Mouse (Mus musculus): Measurements from ENCODE around the gene 4933411K16Rik.

Gene 4933411K16Rik

DNA sequence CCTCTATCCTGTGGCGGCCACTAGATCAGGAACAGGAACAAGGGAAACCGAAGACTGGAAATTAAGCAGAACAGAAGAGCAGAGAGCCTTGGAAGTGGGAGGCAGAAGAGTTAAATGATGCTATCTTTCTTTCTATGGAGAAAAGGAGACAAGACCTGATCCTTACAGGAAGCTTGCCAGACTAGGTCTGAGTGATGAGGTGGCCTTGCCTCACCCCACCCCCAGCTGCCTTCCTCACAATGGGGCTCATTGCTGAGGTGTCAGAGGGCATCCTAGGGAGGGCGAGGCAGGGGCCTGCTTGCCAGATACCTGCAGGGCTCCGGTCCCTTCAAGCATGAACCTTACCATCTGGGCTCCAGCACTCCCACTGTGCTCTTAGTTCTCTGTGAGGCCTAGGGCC is at the start of gene 4933411K16Rik:
TSS of gene 4933411K16Rik (plus strand) at position 301 of the 400 bp plus-strand sequence.
- peak in 1 of 2 experiments; percentile 41 for DNase-seq

DNA sequence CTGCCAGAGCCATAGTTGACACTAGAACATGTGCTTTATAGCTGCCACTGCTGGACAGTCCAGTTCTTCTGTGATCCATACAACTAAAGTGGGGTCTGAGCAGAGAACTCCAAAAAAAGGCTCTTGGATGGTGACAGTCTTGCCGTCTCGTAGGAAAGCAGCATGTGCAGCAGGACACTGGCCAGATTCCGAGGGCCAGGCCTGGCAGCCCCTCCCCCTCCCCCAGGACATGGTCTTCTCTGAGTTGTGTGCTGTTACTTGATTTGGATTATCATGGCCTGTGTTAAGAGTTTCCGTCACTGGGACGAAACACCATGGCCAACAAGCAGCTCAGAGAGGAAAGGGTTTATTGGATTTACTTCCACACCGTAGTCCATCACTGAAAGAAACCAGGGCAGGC is 47.8 kb upstream of the 4933411K16Rik start:
- DNase-seq: no peak

DNA sequence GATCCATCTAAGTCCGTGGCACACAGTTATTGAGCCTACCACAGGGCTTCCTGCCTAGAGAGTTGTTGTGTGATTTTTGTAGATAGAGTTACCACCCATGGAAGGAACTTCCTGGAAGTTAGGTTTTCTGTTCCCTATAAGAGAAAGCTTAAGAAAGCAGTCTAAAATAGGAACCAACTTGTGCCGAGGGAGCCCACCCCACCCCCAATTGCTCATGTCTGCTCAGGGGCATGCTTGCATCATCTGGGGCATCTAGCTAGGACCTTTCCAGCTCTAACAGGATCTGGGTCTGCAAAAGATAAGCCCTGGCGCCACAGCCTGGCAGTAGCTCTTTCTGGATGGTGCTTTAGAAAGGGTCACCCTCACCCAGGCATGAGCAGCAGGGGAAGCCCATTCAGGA is 46.4 kb upstream of the 4933411K16Rik start:
- no peak for DNase-seq

DNA sequence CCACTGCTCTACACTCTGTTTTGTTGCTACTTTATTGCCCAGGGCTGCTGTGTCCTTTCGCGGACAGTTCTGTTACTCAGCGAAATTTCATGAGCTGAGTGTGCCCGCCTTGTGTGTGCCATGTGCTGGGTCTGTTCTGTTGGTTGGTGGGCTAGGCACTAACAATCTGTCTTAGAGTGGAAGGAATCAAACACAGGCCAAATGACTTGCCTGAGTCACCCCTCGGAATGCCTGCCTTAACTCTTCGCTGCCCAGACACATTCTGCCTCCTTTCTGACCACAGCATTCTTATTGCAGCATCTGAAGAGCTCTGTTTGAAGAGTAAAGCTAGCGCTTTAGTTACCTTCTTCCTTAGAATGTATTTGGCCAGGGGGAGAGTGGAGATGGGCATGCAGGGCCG is 45.5 kb upstream of the 4933411K16Rik start:
- DNase-seq: no peak

DNA sequence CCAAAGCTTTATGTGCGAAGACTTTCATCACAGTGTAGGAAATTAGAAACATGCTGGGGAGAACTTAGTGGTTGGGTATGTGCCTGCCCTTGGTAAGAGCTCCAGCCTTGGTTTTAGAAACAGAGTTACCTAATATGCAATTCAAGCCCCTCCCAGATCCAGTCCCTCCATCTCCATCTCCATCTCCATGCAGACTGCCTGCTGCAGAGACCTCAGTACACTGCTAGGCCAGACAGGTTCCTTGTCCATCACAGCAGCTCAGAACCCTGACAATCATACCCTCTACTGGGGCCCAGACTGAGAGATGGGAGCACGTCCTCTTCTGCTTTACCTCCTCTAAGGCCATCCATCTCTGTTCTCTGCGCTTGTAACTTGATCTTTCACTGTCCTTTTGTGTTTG is 43.5 kb upstream of the 4933411K16Rik start:
- DNase-seq: no peak

DNA sequence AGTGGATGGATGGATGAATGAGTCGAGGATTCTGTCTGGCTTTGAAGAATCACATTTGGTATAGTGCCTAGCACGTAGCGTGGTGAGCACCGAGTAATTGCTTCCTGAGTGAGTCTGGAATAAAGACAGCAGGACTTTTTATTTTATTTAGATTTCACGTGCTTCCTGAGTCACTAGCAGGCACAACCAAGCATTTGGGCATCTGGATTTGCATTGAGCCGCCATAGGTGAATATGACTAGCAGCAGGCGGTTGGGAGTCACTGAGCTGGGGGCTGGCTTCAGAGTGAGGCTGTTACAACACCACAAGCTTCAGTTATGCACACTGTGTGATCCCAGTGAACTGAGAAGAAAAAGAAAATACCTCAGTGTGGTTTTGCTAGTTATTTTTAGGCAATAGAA is 43.0 kb upstream of the 4933411K16Rik start:
- no peak for DNase-seq

DNA sequence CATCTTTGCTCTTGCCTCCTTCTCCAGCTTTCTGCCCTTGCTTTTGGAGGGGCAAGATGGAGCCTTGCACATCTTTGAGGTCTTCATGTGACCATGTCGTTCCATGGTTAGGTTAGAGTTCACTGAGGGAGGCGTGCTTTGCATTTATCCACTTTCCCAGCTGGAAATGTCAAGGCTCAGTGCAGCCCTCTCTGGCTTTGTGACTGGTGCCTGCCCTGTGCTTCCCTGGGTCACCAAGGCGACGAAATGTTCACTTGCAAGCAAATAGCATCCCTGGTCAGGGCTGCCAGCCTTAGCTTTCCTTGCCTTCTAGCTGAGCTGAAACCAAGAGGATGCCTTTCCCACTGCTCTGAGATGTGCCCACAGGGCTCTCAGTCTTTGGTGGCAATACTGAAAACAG is 41.6 kb upstream of the 4933411K16Rik start:
- no peak for DNase-seq

DNA sequence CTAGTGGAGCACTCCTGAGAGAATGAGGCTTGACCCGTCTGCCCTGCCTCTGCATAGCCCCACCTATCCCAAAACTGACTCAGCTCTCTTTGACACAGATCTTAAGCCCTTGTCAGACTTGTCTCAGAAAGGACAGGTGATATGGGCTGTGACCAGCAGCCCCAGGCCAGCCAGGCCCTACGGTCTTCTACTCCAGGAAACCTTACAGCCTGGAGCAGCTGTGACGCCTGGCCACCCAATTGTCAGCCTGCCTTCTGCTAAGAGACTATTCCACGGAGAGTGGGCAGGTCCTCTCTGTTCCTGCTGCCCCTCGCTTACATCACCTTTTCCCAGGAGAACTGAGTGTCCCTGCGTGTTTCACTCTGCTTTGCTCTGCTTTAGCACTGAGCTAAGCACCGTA is 40.9 kb upstream of the 4933411K16Rik start:
- DNase-seq: no peak

DNA sequence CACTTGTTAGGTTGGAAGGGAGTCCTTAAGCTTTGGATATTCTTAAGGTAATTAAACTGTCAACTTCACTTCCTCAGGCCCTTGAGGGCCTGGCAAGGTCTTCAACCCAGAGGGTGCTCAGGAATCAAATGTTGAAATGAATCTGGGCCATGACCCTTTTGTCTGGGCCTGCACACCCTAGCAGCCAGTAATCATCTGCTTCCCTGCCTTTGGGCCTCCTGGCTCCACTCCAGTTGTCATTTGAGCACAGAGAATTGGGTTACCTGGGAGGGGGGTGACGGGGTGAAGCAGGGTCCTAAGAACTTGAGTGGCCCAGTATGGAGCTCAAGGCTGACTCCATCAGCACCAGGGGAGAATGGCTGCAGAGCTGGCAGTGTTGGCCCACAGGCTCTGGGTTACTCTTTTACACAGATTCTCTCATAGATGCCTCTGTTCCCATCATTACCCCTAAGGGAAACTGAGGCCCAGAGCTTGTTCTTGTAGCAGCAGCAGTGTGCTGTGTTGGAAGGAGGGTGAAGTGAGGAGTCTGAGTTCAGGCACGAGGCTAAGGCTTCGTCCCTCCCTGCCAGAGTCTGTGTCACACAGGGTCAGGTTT is 37.7 kb upstream of the 4933411K16Rik start:
- DNase-seq: no peak

DNA sequence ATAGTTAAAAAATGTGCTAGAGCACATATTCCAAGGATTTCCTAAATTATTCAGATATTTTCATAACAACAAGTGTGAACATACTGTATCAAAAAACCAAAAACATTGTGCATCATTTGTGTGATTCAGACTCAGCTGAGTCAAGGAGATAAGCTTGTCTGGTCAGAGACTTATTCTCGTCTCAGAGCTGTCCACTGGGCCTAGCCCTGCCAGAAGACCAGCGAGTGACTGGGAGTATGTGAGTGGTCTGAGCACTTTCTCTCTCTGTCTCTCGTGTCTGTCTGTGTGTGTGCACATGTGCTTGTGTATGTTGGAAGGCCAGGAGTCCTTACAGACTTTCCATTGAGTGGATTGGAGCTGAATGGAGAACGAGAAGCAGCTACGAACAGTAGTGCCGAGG is 37.0 kb upstream of the 4933411K16Rik start:
- DNase-seq: no peak

DNA sequence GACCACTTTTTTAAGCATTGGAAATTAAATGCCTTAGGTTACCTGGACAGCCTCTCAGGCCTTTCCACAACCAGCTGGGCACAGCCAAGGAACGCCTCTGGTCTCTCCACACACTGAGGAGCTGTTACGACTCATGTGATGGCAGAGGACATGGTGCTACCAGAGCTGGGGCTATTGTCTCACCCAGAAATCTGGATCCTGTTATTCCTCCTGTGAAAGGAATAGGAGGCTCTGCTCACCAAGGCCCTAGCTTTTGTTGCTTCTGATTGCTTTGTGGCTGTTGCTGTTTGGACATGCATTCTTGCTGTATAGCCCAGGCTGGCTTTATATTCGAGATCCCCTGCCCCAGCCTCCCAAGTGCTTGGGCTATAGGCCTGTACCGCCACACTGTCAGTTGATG is 35.8 kb upstream of the 4933411K16Rik start:
- DNase-seq: no peak

DNA sequence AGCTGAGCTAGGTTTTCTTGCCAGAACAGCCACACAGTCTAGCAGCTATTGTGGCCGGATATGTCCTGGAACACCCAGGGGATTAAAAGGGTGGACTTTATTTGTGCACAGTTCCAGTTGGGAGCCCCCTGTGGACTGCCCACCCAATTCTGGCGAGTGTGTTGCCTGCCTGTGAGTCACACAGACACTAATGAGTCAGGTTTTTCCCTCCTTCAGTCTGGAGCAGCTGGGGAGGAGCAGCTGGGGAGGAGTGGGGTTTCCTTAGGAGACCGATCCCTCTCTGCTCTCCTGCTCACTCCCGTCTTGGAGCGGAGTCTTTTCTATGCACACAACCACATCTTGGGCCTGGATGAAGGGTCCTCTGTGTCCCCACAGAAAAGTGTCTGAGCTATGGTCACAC is 35.2 kb upstream of the 4933411K16Rik start:
- no peak for DNase-seq

DNA sequence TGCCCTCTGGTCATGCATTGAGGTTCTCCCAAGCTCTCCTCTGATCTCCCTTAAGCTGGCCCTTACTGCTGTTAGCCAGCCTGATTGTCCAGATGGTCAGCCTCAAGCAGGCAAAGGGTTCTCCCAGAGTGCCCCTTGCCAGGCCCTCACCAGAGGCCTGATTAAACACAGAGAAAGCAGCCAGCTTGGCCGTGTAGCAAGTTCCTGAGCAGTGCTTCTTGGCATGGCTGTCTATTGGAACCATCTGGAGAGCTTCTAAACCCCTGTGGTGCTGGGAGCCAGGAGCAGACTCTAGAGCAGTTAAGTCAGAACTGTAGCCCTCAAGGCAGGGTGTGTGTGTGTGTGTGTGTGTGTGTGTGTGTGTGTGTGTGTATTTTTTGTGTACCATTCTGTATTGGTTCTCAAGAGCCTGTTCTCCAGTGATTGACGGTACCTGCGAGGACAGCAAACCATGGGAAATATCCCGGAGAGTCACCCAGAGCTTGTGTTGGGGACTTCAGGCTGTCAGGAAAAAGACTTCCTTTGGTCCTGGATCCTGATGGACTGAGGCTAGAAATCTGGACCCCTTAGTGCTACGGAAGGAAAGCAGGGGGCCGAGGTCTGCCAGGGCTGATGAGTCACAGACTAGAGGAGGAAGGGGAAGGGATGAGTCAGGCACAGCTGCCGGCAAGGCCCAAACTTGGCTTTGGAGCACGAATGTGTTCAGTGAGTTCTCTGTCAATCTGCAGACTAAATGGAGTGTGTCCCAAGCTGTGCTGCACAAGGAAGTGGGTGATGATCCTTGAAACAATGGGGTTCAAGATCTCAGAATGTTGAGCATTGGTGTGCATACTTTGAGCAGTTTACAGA is 34.4 kb upstream of the 4933411K16Rik start:
- peak; percentile 37 to 66 for DNase-seq

DNA sequence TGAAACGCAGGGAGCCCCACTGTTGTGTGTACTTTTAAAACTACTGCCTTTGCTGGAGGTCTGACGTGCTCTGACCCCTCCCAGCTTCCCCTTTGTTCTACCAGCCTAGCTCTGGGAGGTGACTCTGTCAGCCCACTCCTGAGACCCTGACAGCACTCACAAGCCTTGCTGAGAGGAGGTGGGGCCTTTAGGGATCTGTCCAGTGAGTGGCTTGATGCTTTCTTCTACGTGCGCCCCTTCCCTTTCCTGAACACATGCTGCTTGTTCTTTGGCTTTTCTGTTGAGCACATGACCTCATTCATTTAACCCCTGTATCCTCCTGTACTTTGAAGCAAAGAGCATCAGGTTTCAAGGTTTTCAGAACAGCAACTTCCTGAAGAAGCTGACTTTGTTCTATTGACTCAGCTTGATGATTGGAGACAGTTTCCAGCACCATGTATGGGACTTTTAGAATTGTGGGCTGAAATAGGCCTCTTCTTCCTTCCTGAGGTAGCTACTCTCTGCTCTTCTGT is 33.0 kb upstream of the 4933411K16Rik start:
- no peak for DNase-seq

DNA sequence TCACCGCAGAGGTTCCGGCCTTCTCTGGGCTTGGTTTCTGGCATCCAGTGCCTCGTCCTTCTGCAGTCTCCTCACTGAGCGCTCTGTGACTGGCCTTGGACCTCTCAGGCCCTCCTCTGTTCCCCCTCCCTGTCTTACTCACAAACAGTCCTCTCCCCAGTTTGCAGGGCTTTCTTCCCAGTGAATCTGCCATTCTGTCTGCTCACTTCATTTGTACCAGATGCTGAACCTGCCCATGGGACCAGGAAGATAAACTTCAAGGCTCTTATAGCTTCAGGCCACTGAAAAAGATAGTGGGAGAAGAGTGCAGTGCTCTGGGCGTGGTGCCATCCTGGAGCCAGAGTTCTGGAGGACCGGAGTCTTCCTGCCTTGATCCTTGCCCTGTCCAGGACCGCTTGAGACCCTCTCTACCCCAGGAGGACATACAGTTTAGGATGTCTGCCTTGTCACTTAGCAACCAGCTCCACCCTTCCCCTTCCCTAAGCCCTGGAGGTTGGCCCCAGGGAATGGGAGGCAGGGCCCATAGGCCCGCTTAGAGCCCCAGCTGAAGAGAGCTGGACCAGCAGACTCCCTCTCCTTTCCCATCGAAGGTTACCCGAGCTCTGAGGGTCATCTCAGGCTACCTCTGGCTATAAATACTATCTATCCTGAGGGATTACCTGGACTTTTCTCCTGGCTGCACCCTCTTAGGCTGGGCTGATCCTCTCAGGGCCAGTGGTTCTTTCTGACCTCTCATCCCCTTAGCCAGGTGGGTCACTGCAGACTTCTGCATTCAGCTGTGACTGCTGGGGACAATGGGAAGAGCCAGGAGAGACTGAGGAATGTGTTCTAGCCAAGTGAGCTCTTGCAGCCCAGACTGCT is 30.1 kb upstream of the 4933411K16Rik start:
- peak in 1 of 2 experiments; percentile 33 for DNase-seq

DNA sequence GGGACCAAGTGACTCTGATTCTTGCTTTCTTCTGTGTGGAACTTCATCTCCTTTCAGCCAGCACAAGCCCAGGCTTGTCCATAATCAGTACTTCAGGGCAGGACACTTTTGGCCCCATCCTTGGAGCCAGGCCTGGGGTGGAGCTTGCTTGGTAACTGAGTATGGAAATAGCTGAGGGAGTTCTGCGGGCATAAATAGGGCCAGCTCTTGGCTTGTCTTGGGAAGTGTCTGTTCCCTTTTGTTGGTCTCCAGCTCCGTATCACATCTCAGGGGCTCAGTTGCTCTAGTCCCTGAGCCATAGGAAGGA is 29.6 kb upstream of the 4933411K16Rik start:
- peak in 1 of 2 experiments; percentile 36 for DNase-seq

DNA sequence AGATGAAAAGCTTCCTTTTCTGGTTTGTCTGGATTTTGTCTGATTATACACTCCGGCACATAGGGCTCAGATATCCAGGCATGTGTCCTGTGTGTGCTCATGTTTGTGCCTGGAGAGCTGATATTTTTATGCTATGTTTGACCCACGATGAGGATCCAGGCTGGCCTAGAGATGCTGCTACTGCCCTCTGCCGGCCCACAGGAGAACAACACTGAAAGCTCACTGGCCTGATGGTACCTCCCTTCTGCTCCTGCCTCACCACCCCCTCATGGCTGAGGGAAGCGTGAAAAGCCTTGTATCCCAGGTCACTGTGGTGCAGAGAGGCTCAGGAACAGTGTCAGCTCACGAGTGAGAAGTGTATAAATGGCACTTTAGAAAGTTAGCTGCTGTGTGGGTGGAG is 25.9 kb upstream of the 4933411K16Rik start:
- peak; percentile 85 to 90 for DNase-seq

DNA sequence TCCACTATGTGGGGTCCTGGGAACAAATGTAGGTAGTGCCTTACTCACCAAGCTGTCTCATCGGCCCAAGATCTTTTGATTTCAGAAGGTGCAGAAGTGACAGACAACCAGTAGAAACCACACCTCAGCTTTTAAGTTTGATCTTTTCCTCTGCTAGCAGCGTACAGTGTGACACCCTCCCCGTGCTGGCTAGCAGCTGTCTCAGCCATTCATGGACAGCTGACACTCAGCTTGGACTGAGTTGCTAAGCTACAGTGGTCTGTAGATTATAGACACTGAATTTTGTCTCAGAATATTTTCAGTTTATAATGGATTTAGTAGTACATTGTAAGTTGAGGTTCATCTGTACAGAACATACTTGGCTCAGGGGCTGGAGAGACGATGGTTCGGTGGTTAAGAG is 20.9 kb upstream of the 4933411K16Rik start:
- DNase-seq: peak in 1 of 2 experiments; percentile 31

DNA sequence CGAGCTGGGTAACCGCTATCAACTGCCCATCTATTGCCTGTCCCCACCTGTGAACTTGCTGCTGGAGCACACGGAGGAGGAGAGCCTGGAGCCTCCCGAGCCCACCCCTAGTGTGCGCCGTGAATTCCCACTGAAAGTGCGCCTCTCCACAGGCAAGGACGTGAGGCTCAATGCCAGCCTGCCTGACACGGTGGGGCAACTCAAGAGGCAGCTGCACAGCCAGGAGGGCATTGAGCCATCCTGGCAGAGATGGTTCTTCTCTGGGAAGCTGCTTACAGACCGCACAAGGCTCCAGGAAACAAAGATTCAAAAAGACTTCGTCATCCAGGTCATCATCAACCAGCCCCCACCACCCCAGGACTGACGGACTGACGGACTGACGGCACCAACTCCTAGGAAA is 18.4 kb upstream of the 4933411K16Rik start:
- DNase-seq: peak in 1 of 2 experiments; percentile 32

DNA sequence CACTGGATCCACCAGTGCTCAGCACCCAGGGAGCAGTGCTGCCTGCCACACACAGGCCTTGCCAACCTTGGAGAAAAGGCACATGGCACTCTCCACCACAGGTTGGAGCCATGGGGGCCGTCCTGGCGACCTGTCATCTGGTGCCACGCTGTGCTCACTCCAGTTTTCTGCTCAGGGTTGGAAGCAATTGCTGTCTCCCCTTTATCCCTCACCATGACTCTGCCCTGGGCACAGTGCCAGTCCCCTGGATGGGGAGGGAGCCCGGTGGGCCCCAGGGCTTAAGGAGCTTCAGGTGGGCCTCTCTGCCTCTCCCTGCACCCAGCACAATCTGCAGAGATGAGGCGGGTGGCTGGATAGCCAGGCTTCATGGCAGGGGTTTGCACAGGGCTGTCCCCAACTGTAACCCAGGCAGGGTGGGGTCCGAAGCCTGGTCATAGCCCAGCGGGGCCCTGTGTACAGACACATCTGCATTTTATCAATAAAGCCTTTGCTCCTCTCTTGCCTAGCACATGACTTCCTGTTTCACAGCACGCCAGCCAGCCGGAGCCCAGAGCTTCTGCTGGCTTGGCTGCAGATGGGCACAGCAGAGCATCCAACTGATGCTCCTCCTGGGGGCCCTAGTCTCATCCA is 17.8 kb upstream of the 4933411K16Rik start:
- DNase-seq: peak in 1 of 2 experiments; percentile 35

DNA sequence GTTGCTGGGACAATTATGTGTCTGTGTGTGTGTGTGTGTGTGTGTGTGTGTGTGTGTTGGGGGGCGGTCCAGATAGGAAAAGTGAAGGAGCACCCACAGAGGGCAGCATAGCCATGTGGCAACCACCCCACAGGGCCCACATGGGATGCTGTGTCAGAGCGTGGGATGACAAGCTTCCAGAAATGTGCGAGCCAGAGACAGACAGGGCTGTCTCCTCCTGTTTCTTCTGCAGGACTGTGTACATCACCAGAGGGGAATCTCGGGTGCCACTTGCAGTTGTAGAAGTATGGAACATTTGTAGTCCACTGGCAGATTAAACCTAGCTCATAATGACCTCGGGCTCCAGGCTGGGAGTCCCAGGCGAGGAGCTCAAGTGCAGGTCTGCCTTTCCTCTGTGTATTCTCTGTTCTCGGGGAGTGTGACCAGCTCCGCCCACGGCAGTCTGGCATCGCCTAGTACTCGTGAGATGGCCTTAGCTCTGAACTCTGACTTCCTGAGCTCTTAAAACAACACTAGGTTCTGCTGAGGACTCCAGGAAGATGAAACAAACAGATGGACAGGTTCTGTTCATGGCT is 17.1 kb upstream of the 4933411K16Rik start:
- DNase-seq: no peak

DNA sequence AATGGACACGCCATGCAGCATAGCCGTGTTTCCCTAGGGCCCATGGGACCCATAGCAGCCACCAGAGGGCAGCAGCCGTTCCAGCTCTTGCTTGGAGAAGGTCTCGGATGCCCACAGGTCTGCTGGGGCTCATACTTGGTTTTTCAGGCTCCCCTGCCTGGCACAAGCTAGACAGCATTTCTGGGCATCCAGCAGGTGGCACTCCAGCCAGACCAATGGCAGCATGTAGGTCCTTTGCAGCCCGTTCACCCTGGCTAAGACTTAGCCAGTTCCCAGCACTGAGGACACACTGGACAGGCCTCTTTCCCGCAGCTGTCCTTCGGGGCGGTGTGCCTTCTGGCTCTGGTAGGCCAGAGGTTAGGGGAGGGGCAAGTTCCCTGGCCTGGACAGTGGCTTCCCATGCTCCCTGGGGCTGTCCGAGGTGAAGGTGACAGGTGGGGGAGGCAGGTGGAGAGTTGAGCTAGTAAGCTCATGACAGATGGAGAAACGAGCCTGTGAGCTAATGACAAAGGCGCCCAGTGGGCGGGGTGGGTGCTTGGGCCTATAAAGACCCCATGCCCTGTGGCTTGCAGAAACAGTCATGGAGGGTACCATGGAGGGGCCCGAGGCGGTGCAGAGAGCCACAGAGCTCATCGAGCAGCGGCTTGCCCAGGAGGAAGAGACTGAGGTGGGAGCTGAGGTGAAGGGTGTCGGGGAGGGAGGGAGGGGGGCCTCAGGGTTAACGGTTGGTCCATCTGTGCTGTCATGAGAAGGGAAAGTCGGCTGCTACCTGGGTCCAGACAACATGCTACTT is 16.4 kb upstream of the 4933411K16Rik start, which contains the start of gene Ankrd2:
TSS of gene Ankrd2 (plus strand) at position 545 of the 793 bp plus-strand sequence.
- peak; percentile 93 to 96 for DNase-seq
